Mouse (Mus musculus) heart, embryonic 10.5 days (tissue): ENCODE measurements around the gene Hoxc10. TPM values are rescaled to one million over a fixed set of nuclear protein-coding genes. Genes with fewer than 3 reads are reported as not detected.
A peak's percentile ranks its signal among the peaks of the same experiment; 100 is the strongest.

Experiments
- DNase-seq: peaks from one replicate; pipeline ENCODE4 v3.0.0-alpha.2; 2017; ENCODE audit warnings: low spot score
- H3K27ac ChIP-seq: fragments of 300-500 bp; sonication (generic); 2 replicates; pipeline ENCODE4 v1.5.1; 2016; ENCODE audit warnings: mild to moderate bottlenecking
- H3K27me3 ChIP-seq: fragments of 300-500 bp; sonication (generic); 2 replicates; pipeline ENCODE4 v1.6.1; 2016; ENCODE audit warnings: mild to moderate bottlenecking; ENCODE audit not compliant: poor library complexity, insufficient read depth, severe bottlenecking
- H3K36me3 ChIP-seq: fragments of 300-500 bp; sonication (generic); 2 replicates; pipeline ENCODE4 v1.6.1; 2016; ENCODE audit warnings: mild to moderate bottlenecking, moderate library complexity
- H3K4me1 ChIP-seq: fragments of 300-500 bp; sonication (generic); 2 replicates; pipeline ENCODE4 v1.6.1; 2016; ENCODE audit warnings: mild to moderate bottlenecking
- H3K4me3 ChIP-seq: fragments of 300-500 bp; sonication (generic); 2 replicates; pipeline ENCODE4 v1.5.1; 2016; ENCODE audit warnings: mild to moderate bottlenecking, moderate library complexity
- H3K9me3 ChIP-seq: fragments of 300-500 bp; sonication (generic); 2 replicates; pipeline ENCODE4 v1.6.1; 2016; ENCODE audit warnings: mild to moderate bottlenecking, moderate library complexity
- WGBS: fragments of 180-500 bp; shearing (Covaris S2); methylation state at CpG from one replicate; pipeline ENCODE4 v1.1.7; 2016; 5-methylcytosine and 5-hydroxymethylcytosine counted together
- microRNA counts: library from miRNA; unstranded; fragments of <30 nt; microRNA quantifications from one replicate; lab custom pipeline; 2017
- microRNA-seq: library from miRNA; unstranded; fragments of <30 nt; microRNA quantifications from one replicate; pipeline ENCODE4, GENCODE M21; 2017
- polyA plus RNA-seq: library from polyadenylated mRNA; unstranded; fragments of >200 nt; fragmentation: Nextera tagmentation; extraction: Ambion mirVana; gene quantifications from 2 replicates; pipeline ENCODE4 v1.2.1, GENCODE M21; 2016

The Hoxc10 gene
- polyA plus RNA-seq, 1 experiment from 2014 or later, result 0.62 TPM

- Histone ChIP-seq H3K4me3 (peak overlapping the region; percentile 46), H3K36me3 (no peaks in the 10 kb centered on the region), H3K9me3 (no peaks in the 10 kb centered on the region), H3K27me3 (peaks cover 100% of the 10 kb centered on the region), H3K27ac (peak overlapping the region; percentile 60; the same call in 1 of the 2 replicates), H3K4me1 (peaks cover 25% of the 10 kb centered on the region)
- WGBS, result under 1% methylated on average over 28 of the region's 28 CpGs
- no peak for DNase-seq
Measured at GRCm38 (mm10) chr15:103015009-103015399, 48.4 kb downstream of the Hoxc10 start.

- peaks cover 100% of the 10 kb centered on the region for H3K27me3 ChIP-seq
- H3K4me3 ChIP-seq, result peak overlapping the region; percentile 46
- no peak overlapping the region for H3K27ac ChIP-seq
- H3K4me1 ChIP-seq, result peaks cover 22% of the 10 kb centered on the region
- WGBS, result 3% methylated on average over 19 of the region's 19 CpGs
- no peaks in the 10 kb centered on the region for H3K9me3 ChIP-seq
- no peaks in the 10 kb centered on the region for H3K36me3 ChIP-seq
- DNase-seq, result no peak
Measured at GRCm38 (mm10) chr15:103015406-103016166, 49.0 kb downstream of the Hoxc10 start.

- no peak for DNase-seq
- 7% methylated on average over 9 of the region's 9 CpGs for WGBS
- no peak within 1 kb of the TSS for H3K4me3 ChIP-seq
Measured at GRCm38 (mm10) chr15:103018636-103019035, 52.0 kb downstream of the Hoxc10 start, which contains the start of gene Hoxc4. Hoxc4 (plus strand) TSS chr15:103018934.

GRCm38 (mm10) chr15:103020899-103021418 lies 54.4 kb downstream of the Hoxc10 start:
- no peak overlapping the region for H3K4me3 ChIP-seq
- H3K4me1 ChIP-seq, result no peaks in the 10 kb centered on the region
- 2% methylated on average over 8 of the region's 8 CpGs for WGBS
- H3K9me3 ChIP-seq, result no peaks in the 10 kb centered on the region
- DNase-seq, result no peak
- peaks cover 100% of the 10 kb centered on the region for H3K27me3 ChIP-seq
- H3K27ac ChIP-seq, result no peak overlapping the region
- H3K36me3 ChIP-seq, result no peaks in the 10 kb centered on the region

More at GRCm38 (mm10) chr15:103018636-103019035, 52.0 kb downstream of the Hoxc10 start, which contains the start of gene Hoxc4:
- Histone ChIP-seq H3K9me3 (no peaks in the 10 kb centered on the region), H3K27me3 (peaks cover 100% of the 10 kb centered on the region), H3K36me3 (no peaks in the 10 kb centered on the region), H3K27ac (no peak within 1 kb of the TSS), H3K4me1 (peaks cover 11% of the 10 kb centered on the region; the same call in 1 of the 2 replicates)

MicroRNAs encoded within 50 kb of the gene (microRNA counts, 519-probe panel; counts per million panel counts)
- microRNA mmu-miR-615-3p (lab: Ali Mortazavi, UCI) (not detected), microRNA mmu-miR-615-5p (lab: Ali Mortazavi, UCI) (not detected)

Small RNAs within 50 kb of the gene (microRNA-seq; reads per million reads assigned to microRNA genes)
- gene Mir196a-2 (15.7 reads per million, percentile 29 among the genes with 10 or more reads in this experiment), gene Mir615 (135 reads per million, percentile 55 among the genes with 10 or more reads in this experiment)

Other genes starting within 250 kb of the Hoxc10 start
- gene Calcoco1, start 244.6 kb upstream of the Hoxc10 start, polyA plus RNA-seq, result 34.2 and 39.2 TPM in 2 replicates
- gene Hoxc13, start 45.7 kb upstream of the Hoxc10 start, polyA plus RNA-seq, result not detected in 2 replicates
- gene Hoxc12, start 30.0 kb upstream of the Hoxc10 start, polyA plus RNA-seq, result not detected in 2 replicates
- gene Hoxc11, start 12.4 kb upstream of the Hoxc10 start, polyA plus RNA-seq, result not detected in 2 replicates
- gene Hoxc5, start 647 bp downstream of the Hoxc10 start, polyA plus RNA-seq, result 0.60 and 5.5 TPM in 2 replicates
- 0.49 TPM in 1 of 2 replicates, not detected in the other for gene Hoxc9, start 9.6 kb downstream of the Hoxc10 start, polyA plus RNA-seq
- gene Hoxc8, start 23.8 kb downstream of the Hoxc10 start, polyA plus RNA-seq, result 0.06 and 1.7 TPM in 2 replicates
- 0.23 and 1.8 TPM in 2 replicates for gene Hoxc6, start 31.5 kb downstream of the Hoxc10 start, polyA plus RNA-seq
- gene Hoxc4, start 52.1 kb downstream of the Hoxc10 start, polyA plus RNA-seq, result 0.81 and 6.6 TPM in 2 replicates
- 16.2 and 19.5 TPM in 2 replicates for gene Smug1, start 200.3 kb downstream of the Hoxc10 start, polyA plus RNA-seq